Mouse (Mus musculus) right cerebral cortex, postnatal 4 days (tissue): ENCODE measurements around the gene Il2.

Experiments used
- DNase-seq: peaks from one replicate; pipeline ENCODE4 v3.0.0-alpha.2; 2022

The Il2 gene

DNA sequence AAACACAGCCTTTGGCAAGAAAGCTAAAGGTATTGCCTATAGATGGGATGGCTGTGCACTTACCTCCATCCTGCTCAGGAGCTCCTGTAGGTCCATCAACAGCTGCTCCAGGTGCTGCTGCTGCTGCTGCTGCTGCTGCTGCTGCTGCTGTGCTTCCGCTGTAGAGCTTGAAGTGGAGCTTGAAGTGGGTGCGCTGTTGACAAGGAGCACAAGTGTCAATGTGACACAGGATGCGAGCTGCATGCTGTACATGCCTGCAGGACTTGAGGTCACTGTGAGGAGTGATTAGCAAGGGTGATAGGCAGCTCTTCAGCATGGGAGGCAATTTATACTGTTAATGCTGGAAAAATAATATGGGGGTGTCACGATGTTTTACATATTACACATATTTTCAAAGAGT is at the start of gene Il2:
TSS of gene Il2 (minus strand) at position 305 of the 400 bp plus-strand sequence.
- DNase-seq: no peak

DNA sequence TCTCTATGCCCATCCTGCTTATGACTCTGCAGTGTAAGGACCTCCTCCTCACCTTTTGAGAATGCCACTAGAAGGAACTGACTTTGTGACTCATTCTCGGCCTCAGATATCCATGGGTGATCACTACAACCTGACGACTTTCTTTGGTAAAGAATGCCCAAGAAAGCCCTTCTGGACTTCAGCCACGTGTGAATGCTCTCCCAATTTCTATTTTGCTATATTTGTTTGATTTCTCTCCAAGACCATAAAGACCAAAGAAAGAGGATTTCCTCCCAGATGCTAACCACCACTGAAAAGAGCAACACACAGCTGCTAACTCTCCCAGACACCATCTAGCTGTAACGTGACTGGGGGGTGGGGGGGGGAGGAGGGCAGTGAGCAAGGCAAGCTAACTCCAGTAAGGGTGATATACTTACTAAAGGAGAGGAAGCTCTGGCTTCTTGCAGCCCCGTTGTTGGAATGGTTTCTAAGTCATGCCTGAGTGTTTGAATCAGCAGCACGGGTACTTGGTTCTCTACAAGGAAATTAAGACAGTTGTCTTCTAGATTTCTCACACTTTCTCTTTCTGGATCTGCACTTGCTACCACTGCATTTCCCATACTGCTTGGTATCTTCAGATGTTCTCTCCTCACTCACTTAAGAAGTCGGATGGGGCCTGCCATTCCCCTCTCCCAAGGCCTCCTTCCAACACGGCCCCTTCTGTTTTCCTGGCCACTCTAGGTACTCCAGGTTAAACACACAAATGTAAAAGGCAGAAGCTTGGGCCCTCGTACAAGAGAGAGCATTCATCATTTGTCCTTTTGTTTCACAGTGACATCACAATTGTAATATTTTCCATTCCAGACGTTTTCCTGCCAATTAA is 49.2 kb upstream of the Il2 start:
- DNase-seq: no peak

DNA sequence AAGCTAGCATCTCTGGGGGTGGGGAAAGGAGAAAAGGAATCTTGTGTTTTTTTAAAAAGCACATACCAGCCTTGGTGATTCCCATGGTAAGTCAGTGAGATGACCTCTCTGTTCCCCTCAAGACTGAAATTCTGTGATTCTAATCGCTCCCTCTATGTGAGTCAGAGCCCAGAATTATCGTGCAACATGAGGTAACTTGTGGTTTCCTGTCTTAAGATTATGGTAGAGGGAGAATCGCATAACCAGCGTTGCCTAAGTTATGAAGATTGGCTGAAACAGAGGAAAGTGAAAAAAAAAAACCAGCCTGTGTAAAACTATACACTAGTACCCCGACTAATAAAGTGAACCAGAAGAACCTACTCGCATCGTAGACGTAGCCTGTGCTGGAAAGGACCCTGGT is 47.5 kb upstream of the Il2 start:
- no peak for DNase-seq

DNA sequence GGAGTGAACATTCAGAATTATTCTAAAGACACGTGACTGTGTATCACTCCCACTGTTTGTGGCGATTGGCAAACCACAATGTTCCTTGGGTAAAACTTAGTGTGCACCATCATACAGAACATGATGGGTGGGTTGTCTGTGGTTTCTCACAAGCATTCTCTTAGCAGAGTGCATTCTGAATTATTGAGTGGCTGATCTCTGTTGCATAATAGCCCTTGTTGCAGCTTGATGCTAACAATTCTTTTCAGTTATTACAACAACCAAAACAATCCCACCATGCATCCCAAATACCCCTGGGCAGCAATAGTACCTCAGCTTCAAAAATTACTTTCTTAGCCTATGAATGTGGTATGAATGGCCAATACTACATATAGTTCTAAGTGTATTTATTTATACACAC is 43.5 kb upstream of the Il2 start:
- no peak for DNase-seq

DNA sequence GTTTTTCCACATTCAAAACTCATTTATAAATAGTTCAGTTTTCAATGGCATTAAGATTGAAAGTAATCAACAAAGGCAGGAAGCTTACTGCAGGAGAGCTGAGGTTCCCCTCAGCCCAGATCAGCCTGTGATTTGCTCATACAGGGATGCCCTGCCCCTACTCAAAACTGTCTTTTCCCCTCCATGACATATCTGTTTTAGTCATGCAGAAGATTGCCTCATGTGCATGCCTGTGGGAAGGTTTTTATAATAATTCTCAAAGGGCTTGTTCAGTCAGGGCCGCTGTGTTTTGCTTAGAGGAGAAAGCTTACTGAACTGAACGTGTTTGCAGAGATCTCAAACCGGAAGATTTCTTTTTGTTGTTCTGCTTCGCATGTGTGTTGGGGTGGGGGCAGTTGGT is 35.3 kb upstream of the Il2 start:
- no peak for DNase-seq

DNA sequence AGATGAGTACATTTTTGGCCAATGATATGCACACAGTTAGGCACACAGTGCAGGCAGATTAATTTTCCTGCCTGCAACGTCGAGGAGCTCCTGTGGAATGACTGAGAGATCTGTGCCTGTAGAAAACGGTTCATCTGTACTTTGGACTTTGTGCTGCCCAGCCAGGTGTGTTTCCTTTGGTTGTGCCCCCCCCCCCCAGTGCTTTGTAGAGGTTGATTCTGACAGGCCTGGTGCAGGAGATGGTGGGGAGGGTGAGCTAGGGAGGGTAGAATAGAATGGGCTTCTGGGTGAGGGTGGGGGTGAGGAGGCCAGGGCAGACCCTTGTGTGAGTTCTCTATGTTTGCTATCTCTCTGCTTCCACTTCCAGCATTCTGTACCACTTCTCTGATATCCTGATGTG is 32.5 kb upstream of the Il2 start:
- DNase-seq: no peak

DNA sequence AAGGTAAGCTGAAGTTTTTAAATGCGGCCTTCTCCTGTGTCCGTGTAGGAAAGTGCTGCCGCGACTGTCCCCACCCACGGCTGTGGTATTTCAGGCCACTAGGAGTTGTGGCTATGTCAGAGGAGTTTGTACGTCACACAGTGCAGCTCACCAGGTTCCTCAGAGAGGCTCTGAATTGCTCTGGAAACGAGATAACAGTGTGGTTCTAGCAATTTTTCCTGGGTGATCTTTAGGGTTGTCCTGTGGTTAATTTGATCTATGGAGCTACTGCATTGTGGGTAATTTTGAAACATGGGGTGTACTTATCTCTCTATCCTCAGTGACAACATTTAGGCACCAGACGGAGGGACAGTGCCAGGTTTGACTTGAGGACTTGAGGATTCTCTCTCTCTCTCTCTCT is 31.3 kb upstream of the Il2 start:
- no peak for DNase-seq

DNA sequence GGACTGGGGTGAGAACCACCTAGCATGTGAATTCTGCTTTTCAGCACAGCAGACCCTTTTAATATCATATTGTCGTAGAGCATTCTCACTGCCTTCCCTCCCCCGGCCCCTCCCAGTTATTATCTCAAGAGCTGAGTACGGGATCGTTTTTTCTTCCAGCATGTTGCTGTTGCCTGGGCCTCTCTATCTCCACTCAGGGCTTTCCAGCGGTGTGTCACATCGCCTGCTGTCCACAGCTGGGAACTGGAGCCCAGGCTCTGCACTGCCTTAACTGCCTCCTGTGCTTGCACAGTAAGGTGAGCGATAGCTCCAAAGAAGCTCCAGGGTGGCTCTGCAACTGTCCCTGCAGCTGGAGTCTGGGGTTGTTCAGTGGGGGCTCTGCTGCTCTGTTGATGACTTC is 28.6 kb upstream of the Il2 start:
- no peak for DNase-seq

DNA sequence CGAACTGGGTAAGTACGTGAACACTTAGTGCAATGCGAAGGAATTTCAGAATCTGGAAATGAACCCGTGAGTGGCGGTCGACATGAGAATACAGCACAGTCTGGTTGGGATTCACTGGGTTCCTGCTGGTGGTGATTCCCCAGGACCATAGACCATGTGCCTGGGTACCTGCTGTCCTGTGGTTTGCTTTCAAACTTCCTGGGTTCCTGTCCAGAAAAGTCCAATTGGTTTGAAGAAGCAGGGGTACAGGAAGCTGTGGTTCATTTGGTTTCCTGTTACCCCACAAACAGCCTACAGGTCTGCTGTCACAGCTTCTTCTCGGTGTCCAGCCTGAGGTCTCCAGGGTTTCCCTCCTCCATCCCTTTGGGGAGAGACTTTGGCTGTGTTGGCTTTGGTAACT is 27.2 kb upstream of the Il2 start:
- no peak for DNase-seq

DNA sequence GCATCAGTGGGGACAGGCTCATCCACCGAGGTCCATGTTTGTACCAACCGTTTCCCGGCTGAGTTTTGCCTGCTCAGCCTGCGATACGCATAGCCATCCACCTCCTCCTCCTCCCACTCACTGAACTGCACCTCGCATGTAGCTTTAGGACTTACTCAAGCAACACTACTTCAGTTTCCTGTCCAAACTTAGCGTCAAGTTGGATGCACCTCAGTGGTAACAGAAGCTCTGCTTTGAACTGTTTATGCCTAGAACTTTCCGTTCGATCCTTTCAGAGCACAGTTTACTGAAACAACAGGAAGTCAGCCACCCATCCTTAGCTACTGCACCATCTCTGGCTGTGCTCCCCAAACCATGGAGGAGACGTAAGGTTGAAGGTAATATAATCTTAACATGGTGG is 26.5 kb upstream of the Il2 start:
- no peak for DNase-seq

DNA sequence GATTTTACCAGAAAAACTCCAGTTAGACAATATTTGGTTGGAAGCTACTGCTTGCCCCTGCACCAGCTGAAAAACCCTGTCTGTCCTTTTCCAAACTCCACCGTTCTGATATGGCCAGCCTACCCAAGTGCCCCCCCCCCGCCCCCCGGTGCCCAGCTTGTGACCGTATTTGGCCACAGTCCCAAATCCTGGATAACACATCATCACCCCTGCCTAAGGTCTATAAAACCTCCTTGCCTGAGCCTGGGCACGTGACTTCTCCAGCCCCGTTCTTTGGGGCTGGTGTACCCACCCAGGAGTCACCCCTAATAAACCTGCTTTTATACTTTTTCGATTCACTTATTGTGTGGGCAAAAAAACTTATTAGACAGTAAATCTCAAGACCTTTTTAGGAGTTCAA is 21.1 kb upstream of the Il2 start:
- no peak for DNase-seq

DNA sequence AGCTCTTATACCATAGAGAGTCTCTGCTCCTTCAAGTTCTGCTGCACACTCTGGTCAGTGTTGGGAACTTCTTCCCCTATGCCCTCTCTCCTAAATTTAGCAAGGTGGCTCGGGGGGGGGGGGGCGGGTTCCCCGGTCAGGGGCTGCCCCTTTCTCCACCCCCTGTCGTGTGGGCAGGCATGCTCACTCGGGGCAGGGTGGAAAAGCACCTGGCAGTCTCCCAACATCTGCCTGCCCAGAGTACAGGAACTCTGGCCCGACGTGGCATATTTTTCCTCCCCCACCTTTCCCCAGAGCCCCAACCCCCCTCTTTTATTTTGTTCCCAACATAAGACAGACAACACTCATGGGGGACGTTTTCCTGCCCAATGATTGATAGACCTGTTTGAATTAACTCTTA is 20.6 kb upstream of the Il2 start:
- DNase-seq: no peak

DNA sequence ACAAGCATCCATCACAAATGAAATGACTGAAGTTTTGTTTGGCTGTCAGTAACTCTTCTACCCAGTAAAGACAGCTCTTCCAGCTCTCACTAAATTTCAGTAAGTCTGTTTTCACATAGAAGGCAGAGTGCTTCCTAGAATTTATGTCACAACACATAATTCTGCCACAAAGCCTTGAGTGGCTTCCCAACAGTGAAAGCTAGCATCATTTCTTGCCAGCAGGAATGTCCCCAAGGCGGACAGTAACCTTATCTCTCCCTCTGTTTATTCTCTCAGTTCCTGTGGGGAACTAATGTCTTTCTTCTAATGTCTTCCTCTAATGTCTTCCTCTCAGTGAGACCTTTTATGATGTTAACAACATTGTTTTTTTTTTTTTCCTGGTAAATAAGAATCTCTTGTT is 19.2 kb upstream of the Il2 start:
- DNase-seq: no peak

DNA sequence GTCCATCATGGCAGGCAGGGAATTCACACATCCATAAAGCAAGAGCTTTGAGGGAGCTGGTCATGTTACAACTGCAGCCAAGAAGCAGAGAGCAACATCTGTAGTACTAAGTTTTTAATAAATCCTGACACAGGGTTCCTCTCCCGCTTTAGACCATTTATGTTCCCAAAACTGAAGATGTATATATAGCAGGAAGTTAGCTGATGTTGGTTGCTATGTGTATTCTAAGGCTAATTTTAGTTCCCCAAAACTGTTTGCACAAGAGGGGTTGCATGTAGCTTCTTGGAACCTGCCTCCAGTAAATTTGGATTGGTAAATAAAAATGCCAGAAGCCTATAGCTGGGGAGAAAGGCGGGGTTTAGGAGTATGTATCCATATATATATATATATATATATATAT is 16.1 kb upstream of the Il2 start:
- DNase-seq: no peak

DNA sequence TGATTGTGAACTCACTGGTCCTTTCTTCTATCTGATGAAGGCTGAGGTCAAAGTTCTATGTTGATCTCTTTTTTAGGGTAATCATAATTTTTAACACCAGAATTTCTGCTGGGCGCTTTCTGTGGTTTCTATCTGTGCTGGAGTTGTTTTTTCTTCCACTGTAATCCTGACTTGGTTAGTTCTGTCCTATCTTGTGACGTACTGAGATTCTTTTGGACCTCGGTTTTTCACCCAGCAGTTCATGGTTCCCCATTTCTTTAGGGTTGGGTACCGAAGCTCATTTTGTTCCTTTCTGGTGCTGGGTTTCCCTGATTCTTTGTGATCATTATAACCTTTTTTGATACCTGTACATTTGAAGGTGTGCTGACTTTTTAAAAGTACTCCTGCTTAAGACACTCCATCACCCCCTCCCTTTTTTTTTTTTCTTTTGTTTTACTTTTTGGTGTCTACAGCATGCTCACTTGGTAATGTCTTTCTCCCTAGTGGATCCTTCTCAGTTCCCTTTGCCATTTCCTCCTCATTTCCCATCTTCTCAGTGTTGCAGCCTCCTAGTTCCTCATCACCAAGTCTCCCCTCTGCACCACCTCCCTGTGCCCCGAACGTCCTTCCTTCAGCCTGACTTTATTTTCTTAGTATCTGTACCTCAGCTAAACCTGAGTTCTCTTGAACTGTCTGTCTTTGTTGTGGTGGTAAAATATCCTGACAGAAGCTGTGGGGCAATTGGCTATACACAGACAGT is 14.6 kb upstream of the Il2 start:
- no peak for DNase-seq

DNA sequence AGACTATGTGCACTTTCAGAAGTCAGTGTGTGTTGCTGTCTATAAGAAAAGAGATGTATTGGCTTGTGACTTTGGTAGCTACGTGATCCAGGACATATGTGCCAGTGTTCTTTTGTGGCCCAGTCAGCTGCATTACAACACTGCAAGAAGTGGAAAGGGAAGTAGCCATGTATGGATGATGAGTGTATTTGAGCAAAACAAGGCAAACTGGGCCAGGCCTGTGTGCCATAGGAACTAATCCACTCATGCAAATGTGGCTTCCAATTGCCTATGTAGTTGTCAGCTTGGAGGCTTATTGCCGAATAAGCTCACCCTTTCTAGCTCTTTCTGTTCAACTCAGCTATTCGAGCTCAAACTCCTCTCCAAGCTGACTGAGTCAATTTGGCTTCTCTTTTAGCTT is 13.4 kb upstream of the Il2 start:
- no peak for DNase-seq

DNA sequence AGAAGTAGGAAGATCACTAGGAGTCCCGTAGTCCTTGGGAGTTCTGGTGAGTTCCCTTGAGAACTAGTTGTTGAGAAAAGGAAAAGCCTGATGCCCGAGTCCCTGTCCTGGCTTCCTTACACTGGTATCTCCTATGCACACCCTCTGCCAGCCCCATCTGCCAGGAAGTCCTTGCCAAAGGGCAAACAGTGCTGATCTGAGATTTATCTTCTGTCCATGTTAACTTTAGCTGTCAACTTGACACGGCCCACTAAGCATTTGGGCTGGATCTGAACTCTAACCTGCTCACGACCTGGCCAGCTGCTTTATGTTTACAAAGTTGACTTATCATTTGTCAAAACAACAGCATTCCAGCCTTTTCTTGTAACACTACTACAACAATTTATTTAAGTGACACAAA is 11.5 kb upstream of the Il2 start:
- no peak for DNase-seq

DNA sequence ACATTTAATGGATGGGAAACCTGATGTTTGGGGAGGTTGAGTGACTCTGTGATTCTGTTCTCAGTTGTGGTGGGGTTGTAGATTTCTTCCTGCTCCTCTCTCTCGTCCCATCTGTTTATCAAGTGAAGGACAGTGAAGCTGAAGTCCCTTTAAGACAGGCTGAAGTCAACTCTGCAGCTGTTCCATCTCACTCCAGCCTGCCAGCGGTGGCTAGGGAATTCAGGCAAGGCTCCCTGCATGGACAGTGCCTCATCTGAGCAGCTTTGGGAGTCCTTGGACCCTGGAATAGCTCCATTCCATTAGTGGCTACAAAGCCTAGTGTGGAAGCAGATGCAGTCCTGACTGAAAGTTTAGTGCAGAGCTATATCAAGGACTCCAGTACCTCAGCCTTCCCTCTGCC is 3.3 kb upstream of the Il2 start:
- DNase-seq: no peak

DNA sequence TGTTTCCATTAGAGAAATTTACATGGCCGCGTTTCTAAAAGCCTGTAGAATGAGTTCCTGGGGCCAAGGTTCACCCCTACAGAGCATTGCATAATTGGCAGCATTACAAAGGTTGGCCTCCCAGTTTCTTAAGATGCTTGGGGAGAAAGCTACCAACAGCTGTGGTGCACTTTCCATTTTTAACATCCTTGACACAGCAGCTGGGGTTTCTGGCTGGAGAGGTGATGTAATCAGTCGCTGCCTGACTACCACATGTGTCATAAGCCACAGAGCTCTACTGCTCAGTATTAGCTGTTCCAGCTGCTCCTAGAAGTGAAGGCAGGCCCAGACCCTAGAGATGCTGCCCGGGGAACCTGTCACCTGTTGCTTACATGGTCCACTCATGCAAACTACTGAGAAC is 2.5 kb upstream of the Il2 start:
- DNase-seq: no peak

DNA sequence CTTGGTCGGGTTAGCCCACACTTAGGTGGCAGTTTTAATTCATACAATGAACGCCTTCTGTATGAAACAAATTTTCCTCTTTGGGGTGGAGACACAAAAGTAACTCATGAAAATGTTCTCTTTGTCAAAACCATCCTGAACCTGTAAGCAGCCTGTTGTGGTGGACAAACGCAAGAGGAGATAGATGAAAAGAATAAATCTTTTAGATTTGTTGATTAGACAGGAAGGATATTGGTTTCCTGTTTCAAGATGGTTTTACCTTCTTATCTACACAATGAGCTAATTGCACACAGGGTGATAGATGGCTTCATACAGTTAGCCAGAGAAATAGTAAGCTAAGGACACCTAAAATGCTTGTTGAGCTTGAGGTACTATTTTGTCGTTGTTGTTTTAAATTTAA is 403 bp upstream of the Il2 start:
- DNase-seq: no peak

DNA sequence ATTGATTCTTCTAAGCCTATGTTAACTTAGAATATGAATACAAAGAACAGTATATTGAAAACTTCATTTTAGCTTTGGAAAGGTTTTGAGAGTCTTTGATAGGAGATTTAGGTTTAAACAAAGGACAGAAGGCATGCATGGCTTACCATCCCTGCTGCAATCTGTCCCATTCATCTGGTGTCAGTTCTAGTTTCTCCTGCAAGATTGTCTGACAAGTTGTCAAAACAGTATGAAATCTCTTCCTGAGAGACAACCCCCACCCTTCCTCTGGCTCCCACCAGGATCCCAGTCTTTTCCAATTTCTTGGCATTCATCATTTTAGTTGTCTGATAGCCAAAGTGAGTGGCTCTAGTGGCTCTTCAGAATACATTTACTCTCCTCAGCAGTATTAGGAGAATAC is 35.0 kb downstream of the Il2 start:
- DNase-seq: no peak

DNA sequence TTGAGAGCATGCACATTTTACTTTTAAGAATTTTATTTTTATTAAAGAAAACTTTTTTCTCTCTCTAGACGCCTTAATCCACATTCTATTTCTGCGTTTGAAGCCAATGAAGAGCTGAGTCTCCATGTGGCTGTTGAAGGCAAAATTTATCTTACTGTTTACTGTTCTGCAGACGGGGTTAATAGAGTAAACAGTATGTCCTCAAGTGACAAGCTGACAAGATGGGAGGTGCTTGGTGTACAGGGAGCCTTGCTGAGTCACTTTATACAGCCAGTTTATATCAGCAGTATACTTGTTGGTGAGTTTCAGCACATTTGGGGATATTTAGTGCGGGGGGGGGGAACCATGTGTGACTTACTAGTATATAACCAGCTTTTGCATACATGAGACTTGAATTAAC is 40.9 kb downstream of the Il2 start:
- DNase-seq: no peak

DNA sequence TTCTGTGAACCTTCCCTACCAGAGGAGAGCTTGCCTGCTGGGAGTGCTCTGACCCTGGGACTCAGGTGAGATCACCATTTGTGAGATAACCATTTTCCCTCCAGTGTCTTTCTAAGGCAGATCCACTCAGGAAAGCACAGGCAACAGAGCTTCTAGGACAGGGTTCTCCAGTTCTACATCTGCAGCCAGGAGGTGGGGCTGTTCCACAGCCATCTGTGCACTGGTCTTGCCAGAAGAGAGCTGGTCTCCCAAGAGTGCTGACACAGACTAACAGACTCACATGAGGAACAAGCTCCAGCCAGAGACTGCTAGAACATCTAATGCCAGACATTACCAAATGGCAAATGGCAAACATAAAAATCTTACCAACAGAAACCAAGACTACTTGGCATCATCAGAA is 52.5 kb downstream of the Il2 start:
- peak; percentile 6 for DNase-seq
